Mouse (Mus musculus) hindbrain, embryonic 15.5 days (tissue): ENCODE measurements around the gene Hic1. TPM values are rescaled to one million over a fixed set of nuclear protein-coding genes. Genes with fewer than 3 reads are reported as not detected.
"Not testable (repeated sequence)": the region's sequence is repeated elsewhere in the genome, so short reads cannot be mapped to it uniquely, and the experiment has no call there.

Source experiments
- ATAC-seq: fragments of 200-750 bp; cut with Nextera tagmentation; 2 replicates; pipeline ENCODE4 v1.8.0; 2017; ENCODE audit warnings: low read depth, moderate number of reproducible peaks, moderate TSS enrichment; ENCODE audit not compliant: low FRiP score
- H3K27ac ChIP-seq: fragments of 300-500 bp; sonication (generic); replicated peaks from 2 replicates; pipeline ENCODE4 v1.5.1; 2015; ENCODE audit warnings: mild to moderate bottlenecking, inconsistent platforms
- H3K27me3 ChIP-seq: fragments of 300-500 bp; sonication (generic); 2 replicates; pipeline ENCODE4 v1.6.1; 2015; ENCODE audit warnings: control low read depth, inconsistent platforms
- H3K36me3 ChIP-seq: fragments of 300-500 bp; sonication (generic); 2 replicates; pipeline ENCODE4 v1.6.1; 2015; ENCODE audit warnings: control low read depth, inconsistent platforms
- H3K4me1 ChIP-seq: fragments of 300-500 bp; sonication (generic); replicated peaks from 2 replicates; pipeline ENCODE4 v1.6.1; 2015; ENCODE audit warnings: control low read depth, inconsistent platforms
- H3K4me2 ChIP-seq: fragments of 300-500 bp; sonication (generic); 2 replicates; pipeline ENCODE4 v1.6.1; 2015; ENCODE audit warnings: moderate library complexity, mild to moderate bottlenecking, inconsistent platforms
- H3K4me3 ChIP-seq: fragments of 300-500 bp; sonication (generic); 2 replicates; pipeline ENCODE4 v1.5.1; 2015; ENCODE audit warnings: mild to moderate bottlenecking, inconsistent platforms
- H3K9ac ChIP-seq: fragments of 300-500 bp; sonication (generic); 2 replicates; pipeline ENCODE4 v1.6.1; 2015; ENCODE audit warnings: inconsistent platforms
- H3K9me3 ChIP-seq: fragments of 300-500 bp; sonication (generic); 2 replicates; pipeline ENCODE4 v1.6.1; 2016; ENCODE audit warnings: control low read depth, inconsistent platforms
- WGBS: fragments of 180-500 bp; shearing (Covaris S2); methylation state at CpG from one replicate; pipeline ENCODE4 v1.1.7; 2015; 5-methylcytosine and 5-hydroxymethylcytosine counted together
- polyA plus RNA-seq: library from polyadenylated mRNA; unstranded; fragments of >200 nt; fragmentation: Nextera tagmentation; extraction: Ambion mirVana; gene quantifications from 2 replicates; pipeline ENCODE4 v1.2.1, GENCODE M21; 2015

Gene Hic1
- polyA plus RNA-seq, 1 experiment from 2014 or later = 4.8 TPM

- peak within 1 kb of the TSS; percentile 55 for H3K9ac ChIP-seq
- H3K4me3 ChIP-seq = peak within 1 kb of the TSS; percentile 85
- peak within 1 kb of the TSS; percentile 92 for H3K4me2 ChIP-seq
- WGBS = 54% methylated on average over 5 of the region's 5 CpGs
- H3K36me3 ChIP-seq = no peaks in the 10 kb centered on the region
- peaks cover 49% of the 10 kb centered on the region for H3K4me1 ChIP-seq
- ATAC-seq = no peak
- H3K27ac ChIP-seq = 0 out of 2 replicates have a peak within 1 kb of the TSS, but pooled peaks have one; percentile 30
- no peaks in the 10 kb centered on the region for H3K9me3 ChIP-seq
- peaks cover 25% of the 10 kb centered on the region for H3K27me3 ChIP-seq
Measured at GRCm38 (mm10) chr11:75190905-75191441, 21.7 kb upstream of the Hic1 start, which contains the start of gene Dph1. Gene Dph1, minus strand, starts transcription at chr11:75191241.

GRCm38 (mm10) chr11:75190371-75190724 lies 21.0 kb upstream of the Hic1 start:
- peaks cover 43% of the 10 kb centered on the region for H3K4me1 ChIP-seq
- under 1% methylated on average over 24 of the region's 24 CpGs for WGBS
- 0 out of 2 replicates have a peak overlapping the region, but pooled peaks have one; percentile 30 for H3K27ac ChIP-seq

DNA sequence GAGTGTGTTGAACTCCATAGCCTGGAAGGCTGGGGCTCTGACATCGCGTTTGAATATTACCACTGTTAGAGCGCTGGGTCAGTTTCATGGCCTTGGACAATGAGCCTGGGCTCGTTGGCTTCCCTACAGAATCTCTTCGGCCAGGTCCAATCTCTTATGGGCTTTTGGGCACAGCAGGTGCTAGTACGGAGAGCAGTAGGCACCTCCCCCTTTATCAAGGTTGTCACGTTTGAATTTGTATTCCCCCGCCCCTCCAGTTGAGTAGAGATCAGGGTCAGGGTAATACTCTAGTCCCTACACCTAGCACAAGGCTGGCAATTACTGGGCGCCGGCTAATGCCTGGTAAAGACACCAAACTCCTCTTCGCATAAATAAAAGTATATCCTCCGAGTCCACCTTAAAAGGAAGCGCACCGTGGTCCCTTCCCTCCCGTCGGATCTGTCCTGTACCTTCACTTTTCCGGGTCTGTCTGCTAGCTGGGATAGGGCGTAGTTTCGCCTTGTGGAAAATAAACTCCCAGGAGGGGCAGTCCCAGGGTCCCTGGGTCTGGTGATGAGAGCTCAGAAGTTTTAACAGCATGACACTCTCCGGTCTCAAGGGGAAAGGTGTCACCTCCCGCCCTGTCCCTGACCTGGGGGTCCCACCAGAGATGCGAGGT lies 20.5 kb upstream of the Hic1 start:
- Histone ChIP-seq H3K36me3 (no peaks in the 10 kb centered on the region), H3K9ac (peak overlapping the region; percentile 55), H3K4me3 (peak overlapping the region; percentile 85), H3K27me3 (peaks cover 17% of the 10 kb centered on the region), H3K27ac (no peak overlapping the region), H3K4me2 (peak overlapping the region; percentile 92), H3K4me1 (peaks cover 39% of the 10 kb centered on the region), H3K9me3 (no peaks in the 10 kb centered on the region)
- WGBS = under 1% methylated on average over 22 of the region's 22 CpGs
- peak; percentile 20 for ATAC-seq

More at GRCm38 (mm10) chr11:75190371-75190724, 21.0 kb upstream of the Hic1 start:
- Histone ChIP-seq H3K27me3 (peaks cover 21% of the 10 kb centered on the region), H3K4me3 (peak overlapping the region; percentile 85), H3K9me3 (no peaks in the 10 kb centered on the region), H3K36me3 (no peaks in the 10 kb centered on the region), H3K9ac (peak overlapping the region; percentile 55), H3K4me2 (peak overlapping the region; percentile 92)
- ATAC-seq = peak; percentile 82

DNA sequence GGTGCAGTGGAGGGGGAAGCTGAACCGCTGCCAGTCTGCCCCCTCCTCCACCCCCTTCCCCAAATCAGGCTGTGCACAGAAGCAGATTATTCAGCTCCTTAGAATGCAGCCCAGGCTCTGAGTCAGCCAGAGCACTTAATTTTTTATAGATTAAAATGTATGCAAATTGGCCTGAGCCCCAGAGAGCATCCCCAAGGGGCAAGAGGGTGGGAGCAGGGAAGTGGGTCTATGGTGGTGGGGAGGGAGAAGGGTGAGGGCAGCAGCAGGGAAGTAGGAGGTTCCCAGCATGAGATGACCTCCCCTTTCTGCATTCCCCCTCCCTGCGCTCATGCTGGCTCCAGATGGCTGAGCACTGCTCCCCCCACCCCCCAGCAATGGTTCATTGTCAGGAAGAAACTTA lies 15.7 kb upstream of the Hic1 start:
- Histone ChIP-seq H3K4me2 (no peak overlapping the region), H3K27ac (no peak overlapping the region), H3K9me3 (no peaks in the 10 kb centered on the region), H3K4me1 (peaks cover 14% of the 10 kb centered on the region), H3K36me3 (peaks cover 8% of the 10 kb centered on the region; the same call in 1 of the 2 replicates), H3K9ac (no peak overlapping the region), H3K27me3 (no peaks in the 10 kb centered on the region), H3K4me3 (no peak overlapping the region)
- ATAC-seq = no peak
- 47% methylated on average over 2 of the region's 2 CpGs for WGBS

DNA sequence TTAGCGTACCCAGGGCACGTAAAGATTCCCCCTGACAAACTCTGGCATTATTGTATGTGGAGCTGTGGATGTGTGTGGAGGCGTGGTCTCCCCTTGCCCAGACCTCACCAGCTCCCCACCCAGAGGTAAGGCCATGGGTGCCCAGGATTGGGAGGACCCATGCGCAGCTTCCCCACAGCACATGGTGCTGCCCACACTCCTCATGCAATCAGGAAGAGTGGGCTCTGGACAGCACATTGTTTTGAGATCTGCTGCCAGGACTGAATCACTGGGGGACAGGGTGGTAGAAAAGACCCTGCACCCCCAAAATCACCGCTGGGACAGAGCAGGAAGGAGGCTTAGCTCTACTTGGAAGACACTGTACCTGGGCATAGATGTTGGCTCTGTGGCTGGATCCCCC lies 15.3 kb upstream of the Hic1 start:
- no peaks in the 10 kb centered on the region for H3K27me3 ChIP-seq
- WGBS = 88% methylated on average over 5 of the region's 5 CpGs
- H3K4me1 ChIP-seq = peaks cover 11% of the 10 kb centered on the region
- H3K27ac ChIP-seq = no peak overlapping the region
- no peaks in the 10 kb centered on the region for H3K9me3 ChIP-seq
- H3K4me3 ChIP-seq = no peak overlapping the region
- ATAC-seq = no peak
- H3K36me3 ChIP-seq = peaks cover 8% of the 10 kb centered on the region; the same call in 1 of the 2 replicates
- no peak overlapping the region for H3K9ac ChIP-seq
- no peak overlapping the region for H3K4me2 ChIP-seq

DNA sequence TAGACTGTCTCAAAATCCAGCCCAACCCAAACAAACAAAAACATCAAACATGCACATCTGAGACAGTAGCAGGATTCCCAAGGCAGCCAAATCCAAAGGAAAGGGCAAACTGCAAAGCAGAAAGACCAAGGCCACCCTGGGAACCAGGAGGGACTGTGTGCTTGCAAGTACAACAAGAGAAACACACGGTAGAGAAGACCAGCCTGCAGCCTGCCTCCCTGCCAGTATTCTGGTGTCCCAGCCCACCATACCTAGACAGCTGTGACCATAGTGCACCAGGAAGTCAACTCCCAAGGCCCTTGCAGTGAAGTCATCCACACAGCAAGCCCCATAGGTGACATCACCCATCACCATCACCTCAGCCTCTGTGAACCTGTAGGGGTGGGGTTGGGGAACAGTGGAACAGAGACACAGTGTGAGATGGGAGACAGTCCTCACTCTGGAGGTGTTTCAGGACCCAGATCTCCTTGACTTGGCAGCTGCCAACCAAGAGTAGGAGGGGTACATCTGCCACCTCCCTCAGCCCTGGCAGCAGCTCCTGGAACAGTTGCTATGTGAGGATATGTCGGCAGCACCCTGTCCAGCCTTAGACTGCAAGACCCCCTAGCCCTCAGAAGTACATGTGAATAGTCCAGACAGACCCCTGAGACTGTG lies 14.7 kb upstream of the Hic1 start:
- no peaks in the 10 kb centered on the region for H3K27me3 ChIP-seq
- H3K4me2 ChIP-seq = no peak overlapping the region
- WGBS = 79% methylated on average over 2 of the region's 2 CpGs
- peaks cover 8% of the 10 kb centered on the region for H3K4me1 ChIP-seq
- no peak overlapping the region for H3K9ac ChIP-seq
- H3K4me3 ChIP-seq = no peak overlapping the region
- H3K27ac ChIP-seq = no peak overlapping the region
- H3K9me3 ChIP-seq = no peaks in the 10 kb centered on the region
- no peak for ATAC-seq
- H3K36me3 ChIP-seq = peaks cover 8% of the 10 kb centered on the region; the same call in 1 of the 2 replicates

- Histone ChIP-seq H3K27me3 (no peaks in the 10 kb centered on the region; the same call in 1 of the 2 replicates), H3K36me3 (peaks cover 15% of the 10 kb centered on the region; the same call in 1 of the 2 replicates), H3K4me3 (peak within 1 kb of the TSS; percentile 70), H3K4me2 (peak within 1 kb of the TSS; percentile 81), H3K27ac (peak within 1 kb of the TSS; percentile 93), H3K4me1 (peaks cover 22% of the 10 kb centered on the region), H3K9ac (peak within 1 kb of the TSS; percentile 64), H3K9me3 (no peaks in the 10 kb centered on the region)
- ATAC-seq = peak; percentile 95
- 0% methylated on average over 33 of the region's 33 CpGs for WGBS
Measured at GRCm38 (mm10) chr11:75178672-75179208, 9.4 kb upstream of the Hic1 start, which contains the start of gene Ovca2. Gene Ovca2, minus strand, starts transcription at chr11:75178835.

DNA sequence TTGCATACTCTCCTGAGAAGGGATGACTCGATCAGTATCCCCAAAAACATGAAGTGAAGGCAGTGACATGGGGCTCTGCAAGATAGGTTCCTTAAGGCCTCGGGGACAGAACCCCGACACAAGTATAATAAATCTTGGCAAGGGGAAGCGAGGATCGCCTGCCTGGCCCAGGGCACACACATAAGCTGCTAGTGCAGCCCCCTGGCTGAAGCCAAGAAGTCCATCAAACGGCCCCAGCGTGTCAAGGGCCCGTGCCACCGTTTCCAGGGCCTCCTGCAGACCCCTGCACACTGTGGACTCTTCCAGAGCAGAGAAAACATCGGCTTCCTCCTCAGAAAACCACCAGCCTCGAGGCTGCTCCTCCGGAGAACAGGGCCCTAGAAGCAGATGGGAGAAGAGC lies 8.7 kb upstream of the Hic1 start:
- no peaks in the 10 kb centered on the region for H3K9me3 ChIP-seq
- H3K9ac ChIP-seq = peak overlapping the region; percentile 64
- peak overlapping the region; percentile 93 for H3K27ac ChIP-seq
- no peaks in the 10 kb centered on the region; the same call in 1 of the 2 replicates for H3K27me3 ChIP-seq
- ATAC-seq = no peak
- WGBS = 59% methylated on average over 12 of the region's 12 CpGs
- peaks cover 27% of the 10 kb centered on the region for H3K4me1 ChIP-seq
- H3K36me3 ChIP-seq = peaks cover 14% of the 10 kb centered on the region; the same call in 1 of the 2 replicates
- H3K4me2 ChIP-seq = peak overlapping the region; percentile 81
- H3K4me3 ChIP-seq = peak overlapping the region; percentile 70

DNA sequence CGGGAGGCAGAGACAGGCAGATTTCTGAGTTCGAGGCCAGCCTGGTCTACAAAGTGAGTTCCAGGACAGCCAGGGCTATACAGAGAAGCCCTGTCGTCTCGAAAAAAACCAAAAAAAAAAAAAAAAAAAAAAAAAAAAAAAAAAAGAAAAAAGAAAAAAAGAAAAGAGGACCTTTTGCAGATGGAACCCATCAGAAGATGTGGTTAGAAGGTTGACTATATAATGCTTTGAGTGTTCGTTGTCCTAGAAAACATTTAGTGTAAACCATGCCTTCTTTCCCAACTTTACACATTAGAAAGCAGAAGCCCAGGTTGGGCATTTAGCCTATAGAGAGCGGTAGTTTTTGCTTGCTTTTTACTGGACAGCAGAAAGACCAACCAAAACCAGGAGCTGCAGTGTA lies 5.3 kb upstream of the Hic1 start:
- Histone ChIP-seq H3K4me1 (peaks cover 58% of the 10 kb centered on the region), H3K4me2 (peak overlapping the region; percentile 75; the same call in 1 of the 2 replicates)
- not testable (repeated sequence) for H3K27ac ChIP-seq, H3K9me3 ChIP-seq, ATAC-seq, H3K9ac ChIP-seq, H3K27me3 ChIP-seq, H3K36me3 ChIP-seq, H3K4me3 ChIP-seq
- WGBS = 74% methylated on average over 6 of the region's 6 CpGs

DNA sequence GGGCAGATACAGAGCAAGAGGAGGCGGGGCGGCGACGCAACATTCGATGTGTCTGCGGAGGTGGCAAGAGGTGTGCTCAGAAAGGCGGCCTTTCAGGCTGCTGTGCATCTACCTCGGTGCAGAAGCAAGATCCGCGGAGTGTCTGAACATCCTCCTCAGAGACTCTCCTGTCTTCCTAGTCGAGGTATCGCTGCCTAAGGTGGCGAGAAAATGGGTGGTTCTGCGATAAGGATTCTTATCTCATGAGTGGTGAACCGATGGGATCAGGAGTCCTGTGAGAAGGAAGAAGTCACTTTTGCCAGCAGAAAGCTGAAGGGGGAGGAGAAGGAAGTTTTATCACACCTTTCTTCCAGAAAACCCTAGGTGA lies 4.5 kb upstream of the Hic1 start:
- no peak for ATAC-seq
- H3K4me3 ChIP-seq = peak overlapping the region; percentile 79
- H3K9me3 ChIP-seq = no peaks in the 10 kb centered on the region
- peak overlapping the region; percentile 87 for H3K27ac ChIP-seq
- peaks cover 7% of the 10 kb centered on the region; the same call in 1 of the 2 replicates for H3K36me3 ChIP-seq
- peak overlapping the region; percentile 75 for H3K4me2 ChIP-seq
- 2% methylated on average over 15 of the region's 15 CpGs for WGBS
- H3K9ac ChIP-seq = peak overlapping the region; percentile 61
- peaks cover 5% of the 10 kb centered on the region; the same call in 1 of the 2 replicates for H3K27me3 ChIP-seq
- peaks cover 63% of the 10 kb centered on the region for H3K4me1 ChIP-seq

GRCm38 (mm10) chr11:75173095-75173798 lies 3.9 kb upstream of the Hic1 start:
- peak overlapping the region; percentile 79 for H3K4me3 ChIP-seq
- peaks cover 68% of the 10 kb centered on the region for H3K4me1 ChIP-seq
- no peaks in the 10 kb centered on the region for H3K9me3 ChIP-seq
- peak overlapping the region; percentile 75 for H3K4me2 ChIP-seq
- WGBS = under 1% methylated on average over 52 of the region's 71 CpGs
- ATAC-seq = peak; percentile 74
- H3K9ac ChIP-seq = peak overlapping the region; percentile 61
- H3K36me3 ChIP-seq = peaks cover 7% of the 10 kb centered on the region; the same call in 1 of the 2 replicates
- peaks cover 9% of the 10 kb centered on the region; the same call in 1 of the 2 replicates for H3K27me3 ChIP-seq
- H3K27ac ChIP-seq = peak overlapping the region; percentile 87
